Mouse (Mus musculus): ENCODE results near the gene Mchr1. TPM values are rescaled to one million over a fixed set of nuclear protein-coding genes. Genes with fewer than 3 reads are reported as not detected.

The Mchr1 gene
- polyA plus RNA-seq, 1 experiment from 2014 or later, result 0.19 TPM

GRCm38 (mm10) chr15:81195447-81195846 is 39.9 kb upstream of the Mchr1 start:
- H3K27ac ChIP-seq (ENCODE audit: low read length), result no peak overlapping the region
- no peaks in the 10 kb centered on the region for H3K27me3 ChIP-seq (ENCODE audit: control insufficient read depth, insufficient read depth, low read depth, low read length)
- no peak overlapping the region for H3K4me3 ChIP-seq (ENCODE audit: low read depth, low read length)
- H3K36me3 ChIP-seq (ENCODE audit: control insufficient read depth, insufficient read depth), result no peaks in the 10 kb centered on the region
- H3K9me3 ChIP-seq (replicated peaks; ENCODE audit: control insufficient read depth, low read length), result no peaks in the 10 kb centered on the region
- no peak for ATAC-seq (ENCODE audit: low read depth)
- 36% methylated on average over 4 of the region's 4 CpGs for WGBS (ENCODE audit: insufficient replicate concordance)
- H3K4me2 ChIP-seq (ENCODE audit: low read depth, low read length), result no peak overlapping the region
- peaks cover 8% of the 10 kb centered on the region for H3K4me1 ChIP-seq (ENCODE audit: control insufficient read depth, low read depth, low read length)
- no peak overlapping the region for H3K9ac ChIP-seq (ENCODE audit: low read depth, low read length)

- Histone ChIP-seq H3K27me3 (ENCODE audit: control insufficient read depth, insufficient read depth, low read depth, low read length) (no peaks in the 10 kb centered on the region), H3K9ac (ENCODE audit: low read depth, low read length) (no peak overlapping the region), H3K4me2 (ENCODE audit: low read depth, low read length) (no peak overlapping the region), H3K4me3 (ENCODE audit: low read depth, low read length) (no peak overlapping the region), H3K27ac (ENCODE audit: low read length) (no peak overlapping the region), H3K4me1 (ENCODE audit: control insufficient read depth, low read depth, low read length) (peaks cover 2% of the 10 kb centered on the region), H3K36me3 (ENCODE audit: control insufficient read depth, insufficient read depth) (no peaks in the 10 kb centered on the region), H3K9me3 (replicated peaks; ENCODE audit: control insufficient read depth, low read length) (no peaks in the 10 kb centered on the region)
- WGBS (ENCODE audit: insufficient replicate concordance), result 41% methylated on average over 10 of the region's 10 CpGs
- peak; percentile 58 for ATAC-seq (ENCODE audit: low read depth)
Observed at GRCm38 (mm10) chr15:81197197-81197596, 38.1 kb upstream of the Mchr1 start.

- 82% methylated on average over 5 of the region's 5 CpGs for WGBS (ENCODE audit: insufficient replicate concordance)
- Histone ChIP-seq H3K4me3 (ENCODE audit: low read depth, low read length) (no peak overlapping the region), H3K4me2 (ENCODE audit: low read depth, low read length) (no peak overlapping the region), H3K9ac (ENCODE audit: low read depth, low read length) (no peak overlapping the region), H3K27me3 (ENCODE audit: control insufficient read depth, insufficient read depth, low read depth, low read length) (no peaks in the 10 kb centered on the region), H3K4me1 (ENCODE audit: control insufficient read depth, low read depth, low read length) (peaks cover 2% of the 10 kb centered on the region), H3K27ac (ENCODE audit: low read length) (no peak overlapping the region), H3K9me3 (replicated peaks; ENCODE audit: control insufficient read depth, low read length) (no peaks in the 10 kb centered on the region), H3K36me3 (ENCODE audit: control insufficient read depth, insufficient read depth) (no peaks in the 10 kb centered on the region)
- ATAC-seq (ENCODE audit: low read depth), result no peak
Observed at GRCm38 (mm10) chr15:81198447-81198846, 36.9 kb upstream of the Mchr1 start.

- no peaks in the 10 kb centered on the region for H3K9me3 ChIP-seq (replicated peaks; ENCODE audit: control insufficient read depth, low read length)
- H3K27ac ChIP-seq (ENCODE audit: low read length), result no peak overlapping the region
- no peaks in the 10 kb centered on the region for H3K27me3 ChIP-seq (ENCODE audit: control insufficient read depth, insufficient read depth, low read depth, low read length)
- 12% methylated on average over 4 of the region's 4 CpGs for WGBS (ENCODE audit: insufficient replicate concordance)
- peak overlapping the region; percentile 33; the same call in 1 of the 2 replicates for H3K4me2 ChIP-seq (ENCODE audit: low read depth, low read length)
- H3K36me3 ChIP-seq (ENCODE audit: control insufficient read depth, insufficient read depth), result no peaks in the 10 kb centered on the region
- no peak for ATAC-seq (ENCODE audit: low read depth)
- no peak overlapping the region for H3K9ac ChIP-seq (ENCODE audit: low read depth, low read length)
- 0 out of 2 replicates have a peak overlapping the region, but pooled peaks have one; percentile 19 for H3K4me3 ChIP-seq (ENCODE audit: low read depth, low read length)
- H3K4me1 ChIP-seq (ENCODE audit: control insufficient read depth, low read depth, low read length), result peaks cover 2% of the 10 kb centered on the region
Observed at GRCm38 (mm10) chr15:81199372-81199959, 35.8 kb upstream of the Mchr1 start.

- Histone ChIP-seq H3K9me3 (replicated peaks; ENCODE audit: control insufficient read depth, low read length) (no peaks in the 10 kb centered on the region), H3K36me3 (ENCODE audit: control insufficient read depth, insufficient read depth) (no peaks in the 10 kb centered on the region), H3K9ac (ENCODE audit: low read depth, low read length) (no peak overlapping the region), H3K27me3 (ENCODE audit: control insufficient read depth, insufficient read depth, low read depth, low read length) (no peaks in the 10 kb centered on the region), H3K4me1 (ENCODE audit: control insufficient read depth, low read depth, low read length) (peaks cover 2% of the 10 kb centered on the region; the same call in 1 of the 2 replicates), H3K4me3 (ENCODE audit: low read depth, low read length) (no peak overlapping the region), H3K27ac (ENCODE audit: low read length) (no peak overlapping the region), H3K4me2 (ENCODE audit: low read depth, low read length) (no peak overlapping the region)
- no peak for ATAC-seq (ENCODE audit: low read depth)
- WGBS (ENCODE audit: insufficient replicate concordance), result 76% methylated on average over 5 of the region's 5 CpGs
Observed at GRCm38 (mm10) chr15:81202462-81202861, 32.8 kb upstream of the Mchr1 start.

GRCm38 (mm10) chr15:81210496-81210895 is 24.8 kb upstream of the Mchr1 start:
- Histone ChIP-seq H3K4me1 (ENCODE audit: control insufficient read depth, low read depth, low read length) (no peaks in the 10 kb centered on the region), H3K27me3 (ENCODE audit: control insufficient read depth, insufficient read depth, low read depth, low read length) (no peaks in the 10 kb centered on the region), H3K4me2 (ENCODE audit: low read depth, low read length) (no peak overlapping the region), H3K9ac (ENCODE audit: low read depth, low read length) (no peak overlapping the region), H3K4me3 (ENCODE audit: low read depth, low read length) (no peak overlapping the region), H3K36me3 (ENCODE audit: control insufficient read depth, insufficient read depth) (no peaks in the 10 kb centered on the region), H3K9me3 (replicated peaks; ENCODE audit: control insufficient read depth, low read length) (no peaks in the 10 kb centered on the region), H3K27ac (ENCODE audit: low read length) (no peak overlapping the region)
- no peak for ATAC-seq (ENCODE audit: low read depth)
- whole genome bisulfite sequencing (ENCODE audit: insufficient replicate concordance), result 30% methylated on average over 5 of the region's 5 CpGs

GRCm38 (mm10) chr15:81212976-81213375 is 22.3 kb upstream of the Mchr1 start:
- no peak for ATAC-seq (ENCODE audit: low read depth)
- H3K4me1 ChIP-seq (ENCODE audit: control insufficient read depth, low read depth, low read length), result no peaks in the 10 kb centered on the region
- H3K9ac ChIP-seq (ENCODE audit: low read depth, low read length), result no peak overlapping the region
- 64% methylated on average over 15 of the region's 15 CpGs for WGBS (ENCODE audit: insufficient replicate concordance)
- no peak overlapping the region for H3K27ac ChIP-seq (ENCODE audit: low read length)
- no peaks in the 10 kb centered on the region for H3K9me3 ChIP-seq (replicated peaks; ENCODE audit: control insufficient read depth, low read length)
- H3K4me2 ChIP-seq (ENCODE audit: low read depth, low read length), result no peak overlapping the region
- H3K27me3 ChIP-seq (ENCODE audit: control insufficient read depth, insufficient read depth, low read depth, low read length), result no peaks in the 10 kb centered on the region
- no peaks in the 10 kb centered on the region for H3K36me3 ChIP-seq (ENCODE audit: control insufficient read depth, insufficient read depth)
- H3K4me3 ChIP-seq (ENCODE audit: low read depth, low read length), result no peak overlapping the region

- Histone ChIP-seq H3K27ac (ENCODE audit: low read length) (no peak overlapping the region), H3K27me3 (ENCODE audit: control insufficient read depth, insufficient read depth, low read depth, low read length) (no peaks in the 10 kb centered on the region), H3K4me1 (ENCODE audit: control insufficient read depth, low read depth, low read length) (no peaks in the 10 kb centered on the region), H3K9me3 (replicated peaks; ENCODE audit: control insufficient read depth, low read length) (no peaks in the 10 kb centered on the region), H3K4me3 (ENCODE audit: low read depth, low read length) (no peak overlapping the region), H3K4me2 (ENCODE audit: low read depth, low read length) (no peak overlapping the region), H3K9ac (ENCODE audit: low read depth, low read length) (no peak overlapping the region), H3K36me3 (ENCODE audit: control insufficient read depth, insufficient read depth) (no peaks in the 10 kb centered on the region)
- ATAC-seq (ENCODE audit: low read depth), result no peak
- WGBS (ENCODE audit: insufficient replicate concordance), result 70% methylated on average over 19 of the region's 19 CpGs
Observed at GRCm38 (mm10) chr15:81216906-81217653, 18.2 kb upstream of the Mchr1 start.

GRCm38 (mm10) chr15:81219054-81219453 is 16.2 kb upstream of the Mchr1 start:
- ATAC-seq (ENCODE audit: low read depth), result no peak
- H3K27me3 ChIP-seq (ENCODE audit: control insufficient read depth, insufficient read depth, low read depth, low read length), result no peaks in the 10 kb centered on the region
- WGBS (ENCODE audit: insufficient replicate concordance), result 35% methylated on average over 6 of the region's 6 CpGs
- no peaks in the 10 kb centered on the region for H3K4me1 ChIP-seq (ENCODE audit: control insufficient read depth, low read depth, low read length)
- no peak overlapping the region for H3K27ac ChIP-seq (ENCODE audit: low read length)
- no peak overlapping the region for H3K4me3 ChIP-seq (ENCODE audit: low read depth, low read length)
- no peak overlapping the region for H3K9ac ChIP-seq (ENCODE audit: low read depth, low read length)
- no peaks in the 10 kb centered on the region for H3K9me3 ChIP-seq (replicated peaks; ENCODE audit: control insufficient read depth, low read length)
- no peak overlapping the region for H3K4me2 ChIP-seq (ENCODE audit: low read depth, low read length)
- H3K36me3 ChIP-seq (ENCODE audit: control insufficient read depth, insufficient read depth), result no peaks in the 10 kb centered on the region
